Mouse (Mus musculus): ENCODE results near the gene Hyal1. TPM values are rescaled to one million over a fixed set of nuclear protein-coding genes. Genes with fewer than 3 reads are reported as not detected.

Hyal1 gene
- polyA plus RNA-seq, 1 experiment from 2014 or later = 12.1 TPM

DNA sequence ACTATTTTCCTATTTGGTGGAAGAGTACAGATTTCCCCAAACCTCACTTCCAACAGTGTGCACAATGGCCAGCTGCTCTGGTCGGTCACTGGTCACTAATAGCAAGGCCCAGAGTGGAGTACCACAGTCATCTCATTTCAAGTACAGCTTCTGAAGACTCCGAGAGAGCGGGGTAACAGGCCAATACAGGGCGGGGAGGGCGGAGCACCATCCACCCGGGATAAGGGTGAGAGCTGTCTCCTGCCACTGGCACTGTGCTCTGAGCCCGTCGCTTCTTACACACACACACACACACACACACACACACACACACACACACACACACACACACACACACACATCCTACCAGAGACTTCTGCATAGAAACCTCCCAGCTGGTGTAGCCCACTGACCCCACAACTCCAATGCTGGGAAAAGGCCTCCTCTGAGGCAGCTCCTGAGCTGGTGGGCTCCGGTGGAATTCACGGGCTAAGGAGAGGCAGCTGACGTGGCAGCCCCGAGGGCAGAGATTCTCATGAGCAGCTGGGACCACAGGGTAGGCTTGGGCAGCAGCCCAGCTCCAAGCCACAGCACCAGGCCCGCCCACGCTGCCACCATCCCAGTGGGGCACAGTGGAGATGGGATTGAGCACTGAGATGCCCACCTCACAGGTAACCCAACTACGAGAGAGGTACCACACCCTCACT lies 49.6 kb downstream of the Hyal1 start:
- Histone ChIP-seq H3K4me2 (replicated peaks; ENCODE audit: low read depth, low read length) (peak overlapping the region; percentile 32), H3K4me1 (ENCODE audit: control insufficient read depth, insufficient read depth, low read length) (peaks cover 65% of the 10 kb centered on the region), H3K9ac (replicated peaks; ENCODE audit: low read depth, low read length) (peak overlapping the region; percentile 36; the same call in 1 of the 2 replicates), H3K4me3 (ENCODE audit: low read depth, low read length) (no peak overlapping the region), H3K9me3 (ENCODE audit: control insufficient read depth, low read depth, low read length) (no peaks in the 10 kb centered on the region), H3K27ac (ENCODE audit: low read length) (peak overlapping the region; percentile 79), H3K27me3 (ENCODE audit: control insufficient read depth, insufficient read depth, low read length) (no peaks in the 10 kb centered on the region), H3K36me3 (ENCODE audit: control insufficient read depth, insufficient read depth, low read length) (peaks cover 31% of the 10 kb centered on the region)
- 0 out of 2 replicates have a peak, but pooled peaks have one; percentile 2 for ATAC-seq (ENCODE audit: insufficient number of reproducible peaks, insufficient read depth, low FRiP score, low read depth)
- WGBS = 39% methylated on average over 15 of the region's 15 CpGs

- H3K9me3 ChIP-seq (ENCODE audit: control insufficient read depth, low read depth, low read length) = no peaks in the 10 kb centered on the region
- H3K4me2 ChIP-seq (replicated peaks; ENCODE audit: low read depth, low read length) = peak overlapping the region; percentile 32
- WGBS = 0% methylated on average over 2 of the region's 2 CpGs
- no peak overlapping the region for H3K4me3 ChIP-seq (ENCODE audit: low read depth, low read length)
- H3K27ac ChIP-seq (ENCODE audit: low read length) = peak overlapping the region; percentile 79
- no peaks in the 10 kb centered on the region for H3K27me3 ChIP-seq (ENCODE audit: control insufficient read depth, insufficient read depth, low read length)
- H3K9ac ChIP-seq (replicated peaks; ENCODE audit: low read depth, low read length) = peak overlapping the region; percentile 36; the same call in 1 of the 2 replicates
- H3K4me1 ChIP-seq (ENCODE audit: control insufficient read depth, insufficient read depth, low read length) = peaks cover 70% of the 10 kb centered on the region
- H3K36me3 ChIP-seq (ENCODE audit: control insufficient read depth, insufficient read depth, low read length) = peaks cover 31% of the 10 kb centered on the region
- ATAC-seq (ENCODE audit: insufficient number of reproducible peaks, insufficient read depth, low FRiP score, low read depth) = peak; percentile 51; the same call in 1 of the 2 replicates
Observed at GRCm38 (mm10) chr9:107626844-107627277, 50.1 kb downstream of the Hyal1 start.

- H3K27ac ChIP-seq (ENCODE audit: low read length) = peak overlapping the region; percentile 79
- WGBS = 42% methylated on average over 20 of the region's 20 CpGs
- H3K4me3 ChIP-seq (ENCODE audit: low read depth, low read length) = no peak overlapping the region
- no peaks in the 10 kb centered on the region for H3K9me3 ChIP-seq (ENCODE audit: control insufficient read depth, low read depth, low read length)
- ATAC-seq (ENCODE audit: insufficient number of reproducible peaks, insufficient read depth, low FRiP score, low read depth) = no peak
- H3K4me1 ChIP-seq (ENCODE audit: control insufficient read depth, insufficient read depth, low read length) = peaks cover 77% of the 10 kb centered on the region
- H3K4me2 ChIP-seq (replicated peaks; ENCODE audit: low read depth, low read length) = peak overlapping the region; percentile 32; the same call in 1 of the 2 replicates
- no peak overlapping the region; the same call in 1 of the 2 replicates for H3K9ac ChIP-seq (replicated peaks; ENCODE audit: low read depth, low read length)
- H3K36me3 ChIP-seq (ENCODE audit: control insufficient read depth, insufficient read depth, low read length) = peaks cover 26% of the 10 kb centered on the region
- H3K27me3 ChIP-seq (ENCODE audit: control insufficient read depth, insufficient read depth, low read length) = no peaks in the 10 kb centered on the region
Observed at GRCm38 (mm10) chr9:107627387-107628255, 50.9 kb downstream of the Hyal1 start.

DNA sequence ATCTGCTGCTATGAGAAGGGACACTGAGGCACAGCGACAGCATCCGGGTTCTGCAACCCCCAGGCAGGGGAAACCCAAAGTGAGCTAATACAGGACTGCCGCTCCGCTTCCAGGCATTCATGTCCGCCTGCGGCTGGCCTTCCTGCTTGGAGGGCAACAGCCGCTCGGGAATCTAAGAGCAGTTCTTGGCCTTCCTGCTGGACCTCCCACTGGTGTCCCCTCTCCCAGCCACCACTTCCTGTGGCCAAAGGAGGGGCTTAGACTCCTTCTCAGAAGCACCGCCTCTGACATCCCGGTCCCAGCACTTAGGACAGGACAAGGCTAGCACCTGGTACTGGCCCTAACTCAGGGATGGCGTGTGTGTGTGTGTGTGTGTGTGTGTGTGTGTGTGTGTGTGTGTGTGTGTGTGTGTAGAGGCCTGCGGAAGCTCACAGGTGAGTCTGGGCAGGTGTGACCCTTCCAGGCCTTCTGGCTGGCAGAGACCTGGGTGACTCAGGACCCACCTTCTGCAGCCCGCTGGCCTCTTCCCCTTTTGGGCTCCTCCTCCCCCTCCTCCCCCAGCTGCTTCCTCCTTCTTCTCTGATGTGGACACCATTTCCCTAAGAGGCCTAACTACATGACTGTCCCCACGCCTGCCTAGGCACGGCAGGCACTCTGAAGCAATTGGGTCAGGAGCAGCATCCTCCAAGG lies 52.1 kb downstream of the Hyal1 start:
- Histone ChIP-seq H3K4me2 (replicated peaks; ENCODE audit: low read depth, low read length) (peak overlapping the region; percentile 14), H3K4me1 (ENCODE audit: control insufficient read depth, insufficient read depth, low read length) (peaks cover 82% of the 10 kb centered on the region), H3K27me3 (ENCODE audit: control insufficient read depth, insufficient read depth, low read length) (no peaks in the 10 kb centered on the region), H3K9me3 (ENCODE audit: control insufficient read depth, low read depth, low read length) (no peaks in the 10 kb centered on the region), H3K4me3 (ENCODE audit: low read depth, low read length) (no peak overlapping the region), H3K27ac (ENCODE audit: low read length) (peak overlapping the region; percentile 79; the same call in 1 of the 2 replicates), H3K36me3 (ENCODE audit: control insufficient read depth, insufficient read depth, low read length) (peaks cover 18% of the 10 kb centered on the region), H3K9ac (replicated peaks; ENCODE audit: low read depth, low read length) (no peak overlapping the region)
- 51% methylated on average over 14 of the region's 15 CpGs for WGBS
- no peak for ATAC-seq (ENCODE audit: insufficient number of reproducible peaks, insufficient read depth, low FRiP score, low read depth)

GRCm38 (mm10) chr9:107629411-107629730 lies 52.6 kb downstream of the Hyal1 start:
- WGBS = 28% methylated on average over 4 of the region's 4 CpGs
- H3K9me3 ChIP-seq (ENCODE audit: control insufficient read depth, low read depth, low read length) = no peaks in the 10 kb centered on the region
- no peak overlapping the region for H3K4me3 ChIP-seq (ENCODE audit: low read depth, low read length)

DNA sequence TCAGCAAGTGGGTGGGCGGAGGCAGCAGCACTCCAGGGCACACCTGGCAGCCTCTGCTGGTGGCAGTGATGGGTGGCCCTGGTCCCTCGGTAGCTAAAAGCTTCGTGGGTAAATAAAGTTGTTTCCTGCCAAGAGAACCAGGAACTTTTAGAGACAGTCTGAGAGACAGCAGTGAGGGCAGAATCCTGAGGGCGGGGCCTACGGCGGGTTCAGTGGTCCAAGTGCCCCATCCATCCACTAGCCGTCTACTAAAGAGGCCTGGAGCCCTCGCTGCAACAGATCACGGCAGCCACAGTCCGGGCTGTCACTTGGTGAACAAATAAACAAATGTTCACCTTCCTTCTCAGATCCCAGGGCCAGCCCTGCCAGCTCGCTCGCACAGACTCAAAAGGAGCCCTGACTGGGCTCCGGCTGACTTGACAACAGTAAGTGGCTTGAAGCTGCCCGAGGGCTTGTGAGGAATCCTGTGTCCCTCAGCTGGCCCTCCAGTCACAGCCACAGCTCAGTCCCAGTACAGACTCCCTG lies 53.2 kb downstream of the Hyal1 start:
- WGBS = 14% methylated on average over 14 of the region's 14 CpGs
- no peaks in the 10 kb centered on the region for H3K27me3 ChIP-seq (ENCODE audit: control insufficient read depth, insufficient read depth, low read length)
- H3K9me3 ChIP-seq (ENCODE audit: control insufficient read depth, low read depth, low read length) = no peaks in the 10 kb centered on the region
- peaks cover 71% of the 10 kb centered on the region for H3K4me1 ChIP-seq (ENCODE audit: control insufficient read depth, insufficient read depth, low read length)
- ATAC-seq (ENCODE audit: insufficient number of reproducible peaks, insufficient read depth, low FRiP score, low read depth) = no peak
- H3K27ac ChIP-seq (ENCODE audit: low read length) = peak overlapping the region; percentile 83
- H3K4me3 ChIP-seq (ENCODE audit: low read depth, low read length) = no peak overlapping the region
- H3K9ac ChIP-seq (replicated peaks; ENCODE audit: low read depth, low read length) = no peak overlapping the region
- peak overlapping the region; percentile 24 for H3K4me2 ChIP-seq (replicated peaks; ENCODE audit: low read depth, low read length)
- peaks cover 9% of the 10 kb centered on the region; the same call in 1 of the 2 replicates for H3K36me3 ChIP-seq (ENCODE audit: control insufficient read depth, insufficient read depth, low read length)

More at GRCm38 (mm10) chr9:107629411-107629730, 52.6 kb downstream of the Hyal1 start:
- Histone ChIP-seq H3K27me3 (ENCODE audit: control insufficient read depth, insufficient read depth, low read length) (no peaks in the 10 kb centered on the region), H3K4me1 (ENCODE audit: control insufficient read depth, insufficient read depth, low read length) (peaks cover 77% of the 10 kb centered on the region), H3K9ac (replicated peaks; ENCODE audit: low read depth, low read length) (no peak overlapping the region), H3K4me2 (replicated peaks; ENCODE audit: low read depth, low read length) (0 out of 2 replicates have a peak overlapping the region, but pooled peaks have one; percentile 3), H3K27ac (ENCODE audit: low read length) (peak overlapping the region; percentile 76; the same call in 1 of the 2 replicates), H3K36me3 (ENCODE audit: control insufficient read depth, insufficient read depth, low read length) (peaks cover 13% of the 10 kb centered on the region)
- ATAC-seq (ENCODE audit: insufficient number of reproducible peaks, insufficient read depth, low FRiP score, low read depth) = no peak

- Histone ChIP-seq H3K4me2 (replicated peaks; ENCODE audit: low read depth, low read length) (peak overlapping the region; percentile 24), H3K4me3 (ENCODE audit: low read depth, low read length) (no peak overlapping the region), H3K4me1 (ENCODE audit: control insufficient read depth, insufficient read depth, low read length) (peaks cover 68% of the 10 kb centered on the region), H3K36me3 (ENCODE audit: control insufficient read depth, insufficient read depth, low read length) (peaks cover 4% of the 10 kb centered on the region; the same call in 1 of the 2 replicates), H3K9me3 (ENCODE audit: control insufficient read depth, low read depth, low read length) (no peaks in the 10 kb centered on the region), H3K27me3 (ENCODE audit: control insufficient read depth, insufficient read depth, low read length) (no peaks in the 10 kb centered on the region), H3K27ac (ENCODE audit: low read length) (peak overlapping the region; percentile 83), H3K9ac (replicated peaks; ENCODE audit: low read depth, low read length) (0 out of 2 replicates have a peak overlapping the region, but pooled peaks have one; percentile 3)
- WGBS = 11% methylated on average over 4 of the region's 4 CpGs
- ATAC-seq (ENCODE audit: insufficient number of reproducible peaks, insufficient read depth, low FRiP score, low read depth) = no peak
Observed at GRCm38 (mm10) chr9:107630576-107630975, 53.8 kb downstream of the Hyal1 start.
